Mouse (Mus musculus): ENCODE results near the gene Muc1.

GRCm38 (mm10) chr3:89233562-89234110 is 4.8 kb downstream of the Muc1 start:
- TF ChIP-seq CTCF (IDR thresholded peaks at IDR 0.05; ENCODE audit: control insufficient read depth, insufficient read depth, insufficient replicate concordance, low read depth, low read length) = no peak
- TF ChIP-seq POLR2A (IDR thresholded peaks at IDR 0.05; ENCODE audit: control insufficient read depth, low read depth, low read length) = no peak

All from testis, adult 2 months (tissue).